Mouse (Mus musculus): Measurements from ENCODE around the gene Tpd52l2.

- no peak for TF ChIP-seq POLR2A (IDR thresholded peaks at IDR 0.05; ENCODE audit: low read depth, low read length)
- TF ChIP-seq CTCF (IDR thresholded peaks at IDR 0.05; ENCODE audit: extremely low read depth, insufficient read depth, insufficient read length, insufficient replicate concordance): no peak
Measured at GRCm38 (mm10) chr2:181459673-181460621, 37.0 kb upstream of the Tpd52l2 start.
